In genomic region chr9:49739935-49740334, GRCm38 (mm10) we compare ENCODE assay signal across 16 mouse cellular contexts.
"Had no signal": no experiment of that assay in that cellular context is flagged by ENCODE, and none has a peak within 500 bp of the region (broad histone marks: within the 10 kb centered on the region; RNA-seq: fewer than 3 reads in every experiment).

No protein-coding gene starts in this region.

- ATAC-seq: intestine, postnatal 0 days had no signal

- H3K27me3 ChIP-seq: liver, embryonic 13.5 days; midbrain, embryonic 12.5 days; neural tube, embryonic 13.5 days had no signal

- H3K4me3 ChIP-seq: liver, embryonic 13.5 days; midbrain, embryonic 12.5 days; neural tube, embryonic 13.5 days had no signal

- H3K4me1 ChIP-seq: liver, embryonic 13.5 days had no signal

- DNase-seq: kidney, adult 2 months; kidney, postnatal 36 days; layer of hippocampus, adult 9-11 months; liver, embryonic 13.5 days; lung, adult 2 months; lung, postnatal 14 days; lung, postnatal 4 days; retina, postnatal 1 day; right cerebral cortex, postnatal 14 days; right cerebral cortex, postnatal 4 days; thymus, postnatal 25 days had no signal

- H3K4me2 ChIP-seq: liver, embryonic 13.5 days; midbrain, embryonic 12.5 days; neural tube, embryonic 13.5 days had no signal

- H3K27ac ChIP-seq: kidney, postnatal 0 days; liver, embryonic 13.5 days; midbrain, embryonic 12.5 days; neural tube, embryonic 13.5 days; stomach, postnatal 0 days had no signal

- H3K36me3 ChIP-seq: liver, embryonic 13.5 days; midbrain, embryonic 12.5 days; neural tube, embryonic 13.5 days had no signal

- H3K9ac ChIP-seq: liver, embryonic 13.5 days; midbrain, embryonic 12.5 days; neural tube, embryonic 13.5 days had no signal

- H3K9me3 ChIP-seq: liver, embryonic 13.5 days; midbrain, embryonic 12.5 days; neural tube, embryonic 13.5 days had no signal
